Mouse (Mus musculus) liver, embryonic 14.5 days (tissue): ENCODE data around the gene E2f1. TPM values are rescaled to one million over a fixed set of nuclear protein-coding genes. Genes with fewer than 3 reads are reported as not detected.

Source experiments
- ATAC-seq: fragments of 200-750 bp; cut with Nextera tagmentation; 2 replicates; pipeline ENCODE4 v1.8.0; 2017; ENCODE audit warnings: moderate number of reproducible peaks, mild to moderate bottlenecking, moderate library complexity; ENCODE audit not compliant: insufficient read depth
- DNase-seq, 3 experiments: peaks; one replicate each; pipeline ENCODE4 v3.0.0-alpha.2; 2012 to 2013; ENCODE audit warnings: low read depth in 3 of 3, low spot score in 3 of 3
- H3K27ac ChIP-seq: fragments of 300-500 bp; sonication (generic); 2 replicates; pipeline ENCODE4 v1.5.1; 2014; ENCODE audit warnings: moderate library complexity, mild to moderate bottlenecking, control low read depth, inconsistent platforms
- H3K27me3 ChIP-seq: fragments of 300-500 bp; sonication (generic); 2 replicates; pipeline ENCODE4 v1.6.1; 2014; ENCODE audit warnings: mild to moderate bottlenecking, low read length, moderate library complexity; ENCODE audit not compliant: control insufficient read depth, insufficient read depth
- H3K36me3 ChIP-seq: fragments of 300-500 bp; sonication (generic); replicated peaks from 2 replicates; pipeline ENCODE4 v1.6.1; 2014; ENCODE audit warnings: low read depth; ENCODE audit not compliant: control insufficient read depth, insufficient read depth
- H3K4me1 ChIP-seq, 2 experiments: fragments of 200-500 bp in 1 of 2; fragments of 300-500 bp in 1 of 2; sonication (generic) in 1 of 2; replicated peaks; 2 replicates each; pipeline ENCODE4 v1.6.1; 2012 to 2014; ENCODE audit warnings: antibody characterized with exemption in 1 of 2, inconsistent platforms in 1 of 2, low read length in 1 of 2; ENCODE audit not compliant: control insufficient read depth in 2 of 2, insufficient read depth in 2 of 2
- H3K4me2 ChIP-seq: fragments of 300-500 bp; sonication (generic); 2 replicates; pipeline ENCODE4 v1.6.1; 2014; ENCODE audit warnings: low read depth, mild to moderate bottlenecking, control low read depth, moderate library complexity
- H3K4me3 ChIP-seq, 2 experiments: fragments of 200-500 bp in 1 of 2; fragments of 300-500 bp in 1 of 2; sonication (generic) in 1 of 2; 2 replicates each; pipeline ENCODE4 v1.5.1; 2012 to 2014; ENCODE audit warnings: low read depth in 2 of 2, low read length in 2 of 2, mild to moderate bottlenecking in 2 of 2, control low read depth in 1 of 2, inconsistent platforms in 1 of 2, moderate library complexity in 1 of 2; ENCODE audit not compliant: insufficient read depth in 1 of 2
- H3K9ac ChIP-seq: fragments of 300-500 bp; sonication (generic); replicated peaks from 2 replicates; pipeline ENCODE4 v1.6.1; 2014; ENCODE audit warnings: mild to moderate bottlenecking, control low read depth, moderate library complexity
- H3K9me3 ChIP-seq: fragments of 300-500 bp; sonication (generic); 2 replicates; pipeline ENCODE4 v1.6.1; 2016; ENCODE audit warnings: low read length, mixed read lengths; ENCODE audit not compliant: control insufficient read depth
- CTCF ChIP-seq: IDR thresholded peaks from 2 replicates; pipeline ENCODE4 v1.5.1; 2016; ENCODE audit warnings: antibody characterized with exemption, low read depth, control low read depth
- EP300 ChIP-seq: IDR thresholded peaks from 2 replicates; pipeline ENCODE4 v1.6.1; 2016; ENCODE audit warnings: antibody characterized with exemption, low read depth
- WGBS: fragments of 180-500 bp; shearing (Covaris S2); extraction: QIAGEN DNeasy Blood & Tissue Kit; methylation state at CpG from one replicate; pipeline ENCODE4 v1.1.7; 2014; ENCODE audit not compliant: insufficient replicate concordance; 5-methylcytosine and 5-hydroxymethylcytosine counted together
- polyA plus RNA-seq, 2 experiments: library from polyadenylated mRNA; depleted of rRNA in 1 of 2; stranded (reverse) in 1 of 2; unstranded in 1 of 2; fragments of >200 nt; fragmentation: Nextera tagmentation in 1 of 2; extraction: Ambion mirVana in 1 of 2; gene quantifications; 2 replicates each; pipeline versions ENCODE4 v1.2.1 to v1.2.3; 2012 to 2014

E2f1 gene
- polyA plus RNA-seq, 2 experiments: 6.0 to 26.2 TPM

- DNase-seq: peak; percentile 99
- H3K4me1 ChIP-seq: peaks cover 14 to 21% of the 10 kb centered on the region in 2 experiments
- H3K9ac ChIP-seq: peak within 1 kb of the TSS; percentile 93
- peak within 1 kb of the TSS; percentile 92 for H3K27ac ChIP-seq
- no peaks in the 10 kb centered on the region for H3K9me3 ChIP-seq
- peak within 1 kb of the TSS; percentile 95 for H3K4me2 ChIP-seq
- no peaks in the 10 kb centered on the region for H3K36me3 ChIP-seq
- H3K27me3 ChIP-seq: no peaks in the 10 kb centered on the region
- whole genome bisulfite sequencing: under 1% methylated on average over 13 of the region's 13 CpGs
- peak within 1 kb of the TSS; percentile 70 to 87 for H3K4me3 ChIP-seq
- TF ChIP-seq CTCF (no peak), EP300 (no peak)
- ATAC-seq: peak; percentile 100
These were observed 34.0 kb upstream of the E2f1 start, which contains the start of gene Pxmp4 for GRCm38 (mm10) chr2:154603638-154604153. Pxmp4 (minus strand) TSS chr2:154603708.

- H3K27me3 ChIP-seq: no peaks in the 10 kb centered on the region
- H3K27ac ChIP-seq: peak overlapping the region; percentile 87
- ATAC-seq (peak; percentile 55), DNase-seq (no peak)
- H3K9ac ChIP-seq: peak overlapping the region; percentile 93
- H3K4me3 ChIP-seq: peak overlapping the region; percentile 70 to 87
- WGBS: 5% methylated on average over 22 of the region's 22 CpGs
- peaks cover 14 to 21% of the 10 kb centered on the region in 2 experiments for H3K4me1 ChIP-seq
- no peaks in the 10 kb centered on the region for H3K36me3 ChIP-seq
- H3K9me3 ChIP-seq: no peaks in the 10 kb centered on the region
- H3K4me2 ChIP-seq: peak overlapping the region; percentile 95
- TF ChIP-seq CTCF (no peak), EP300 (no peak)
These were observed 33.4 kb upstream of the E2f1 start for GRCm38 (mm10) chr2:154603007-154603637.

- DNase-seq (no peak), ATAC-seq (no peak)
- Histone ChIP-seq H3K4me3 (no peak overlapping the region), H3K27ac (no peak overlapping the region), H3K27me3 (no peaks in the 10 kb centered on the region), H3K4me2 (peak overlapping the region; percentile 13; the same call in 1 of the 2 replicates), H3K9ac (no peak overlapping the region), H3K9me3 (no peaks in the 10 kb centered on the region), H3K36me3 (no peaks in the 10 kb centered on the region), H3K4me1 (peaks cover 14 to 21% of the 10 kb centered on the region in 2 experiments)
- WGBS: 68% methylated on average over 3 of the region's 3 CpGs
- TF ChIP-seq CTCF: no peak
- TF ChIP-seq EP300: no peak
These were observed 31.6 kb upstream of the E2f1 start for GRCm38 (mm10) chr2:154601324-154601723.

- H3K4me3 ChIP-seq: no peak overlapping the region
- H3K27me3 ChIP-seq: no peaks in the 10 kb centered on the region
- no peak for TF ChIP-seq EP300
- TF ChIP-seq CTCF: peak; percentile 26
- H3K27ac ChIP-seq: no peak overlapping the region
- WGBS: 57% methylated on average over 6 of the region's 6 CpGs
- H3K36me3 ChIP-seq: no peaks in the 10 kb centered on the region; the same call in 1 of the 2 replicates
- H3K4me1 ChIP-seq: peaks cover 14 to 21% of the 10 kb centered on the region in 2 experiments
- DNase-seq (no peak), ATAC-seq (no peak)
- no peaks in the 10 kb centered on the region for H3K9me3 ChIP-seq
- no peak overlapping the region for H3K9ac ChIP-seq
- H3K4me2 ChIP-seq: no peak overlapping the region
These were observed 30.9 kb upstream of the E2f1 start for GRCm38 (mm10) chr2:154600586-154600985.

GRCm38 (mm10) chr2:154597399-154597798 lies 27.7 kb upstream of the E2f1 start:
- DNase-seq (no peak), ATAC-seq (no peak)
- Histone ChIP-seq H3K9ac (no peak overlapping the region), H3K9me3 (no peaks in the 10 kb centered on the region), H3K4me1 (peaks cover 0 to 6% of the 10 kb centered on the region in 2 experiments; a peak in 1 of 4 replicates), H3K36me3 (no peaks in the 10 kb centered on the region; the same call in 1 of the 2 replicates), H3K27ac (no peak overlapping the region), H3K4me2 (no peak overlapping the region), H3K27me3 (no peaks in the 10 kb centered on the region), H3K4me3 (no peak overlapping the region)
- TF ChIP-seq EP300: no peak
- no peak for TF ChIP-seq CTCF
- 85% methylated on average over 3 of the region's 3 CpGs for WGBS
